Mouse (Mus musculus) adrenal gland, adult (tissue): ENCODE measurements around the gene F2rl3.
A peak's percentile ranks its signal among the peaks of the same experiment; 100 is the strongest.

Experiments
- DNase-seq, 2 experiments: peaks; one replicate each; pipeline ENCODE4 v3.0.0; 2022 to 2023; ENCODE audit warnings: low spot score in 1 of 2; ENCODE audit not compliant: inconsistent age in 2 of 2

Gene F2rl3

GRCm38 (mm10) chr8:72761322-72762051 lies at the start of gene F2rl3:
Gene F2rl3, plus strand, starts transcription at chr8:72761880.
- peak; percentile 21 to 50 for DNase-seq

- no peak for DNase-seq
Measured at GRCm38 (mm10) chr8:72712569-72712968, 49.1 kb upstream of the F2rl3 start.

- no peak for DNase-seq
Measured at GRCm38 (mm10) chr8:72716594-72716993, 45.1 kb upstream of the F2rl3 start.

GRCm38 (mm10) chr8:72720541-72720940 lies 41.1 kb upstream of the F2rl3 start:
- peak; percentile 78 to 90 for DNase-seq

GRCm38 (mm10) chr8:72722769-72723650 lies 38.7 kb upstream of the F2rl3 start, which contains the start of gene Sin3b:
Gene Sin3b, plus strand, starts transcription at chr8:72723285.
- DNase-seq, result peak; percentile 96 to 99

GRCm38 (mm10) chr8:72723651-72724001 lies 38.1 kb upstream of the F2rl3 start:
- DNase-seq, result peak in 1 of 2 experiments; percentile 35

GRCm38 (mm10) chr8:72728636-72729035 lies 33.0 kb upstream of the F2rl3 start:
- peak in 1 of 2 experiments; percentile 63 for DNase-seq

- DNase-seq, result peak in 1 of 2 experiments; percentile 41
Measured at GRCm38 (mm10) chr8:72735001-72735400, 26.7 kb upstream of the F2rl3 start.

- DNase-seq, result no peak
Measured at GRCm38 (mm10) chr8:72736868-72737267, 24.8 kb upstream of the F2rl3 start.

GRCm38 (mm10) chr8:72746061-72746460 lies 15.6 kb upstream of the F2rl3 start:
- DNase-seq, result peak; percentile 34 to 78

- DNase-seq, result no peak
Measured at GRCm38 (mm10) chr8:72749846-72750245, 11.8 kb upstream of the F2rl3 start.

GRCm38 (mm10) chr8:72750266-72750665 lies 11.4 kb upstream of the F2rl3 start:
- DNase-seq, result no peak

GRCm38 (mm10) chr8:72751126-72751525 lies 10.6 kb upstream of the F2rl3 start:
- DNase-seq, result peak in 1 of 2 experiments; percentile 3

GRCm38 (mm10) chr8:72752289-72752688 lies 9.4 kb upstream of the F2rl3 start:
- DNase-seq, result peak in 1 of 2 experiments; percentile 3

- peak; percentile 5 to 61 for DNase-seq
Measured at GRCm38 (mm10) chr8:72753165-72753564, 8.5 kb upstream of the F2rl3 start.

- peak in 1 of 2 experiments; percentile 1 for DNase-seq
Measured at GRCm38 (mm10) chr8:72753781-72754180, 7.9 kb upstream of the F2rl3 start.

GRCm38 (mm10) chr8:72756031-72756430 lies 5.6 kb upstream of the F2rl3 start:
- DNase-seq, result peak in 1 of 2 experiments; percentile 1

GRCm38 (mm10) chr8:72756771-72757390 lies 4.8 kb upstream of the F2rl3 start:
- DNase-seq, result peak in 1 of 2 experiments; percentile 10

- DNase-seq, result no peak
Measured at GRCm38 (mm10) chr8:72757426-72758195, 4.1 kb upstream of the F2rl3 start.

- DNase-seq, result no peak
Measured at GRCm38 (mm10) chr8:72758310-72758709, 3.4 kb upstream of the F2rl3 start.

- no peak for DNase-seq
Measured at GRCm38 (mm10) chr8:72760216-72760615, 1.5 kb upstream of the F2rl3 start.
